Mouse (Mus musculus): ENCODE measurements at regions not wholly inside any gene's neighbourhood (a gene's known extent, or its start where the extent isn't known, plus 50 kb on each side); places are given as distances from the start of the nearest gene placed in this dataset.

GRCm38 (mm10) chr8:93662219-93662618, 126.6 kb upstream of the Ces5a start:
- TF ChIP-seq POLR2A (IDR thresholded peaks at IDR 0.05; ENCODE audit: insufficient read length, low read depth) (no peak), MAX (IDR thresholded peaks at IDR 0.05; ENCODE audit: low read depth) (no peak), TCF12 (IDR thresholded peaks at IDR 0.05; ENCODE audit: insufficient read depth, poor library complexity, severe bottlenecking) (no peak), E2F4 (IDR thresholded peaks at IDR 0.05; ENCODE audit: insufficient read depth) (no peak), REST (IDR thresholded peaks at IDR 0.05; ENCODE audit: insufficient read depth, insufficient read length) (no peak), SRF (IDR thresholded peaks at IDR 0.05; ENCODE audit: control insufficient read depth, insufficient read length, low read depth) (no peak), MYOD1 (IDR thresholded peaks at IDR 0.05; ENCODE audit: control insufficient read depth in 1 of 3, insufficient read length in 2 of 3, low read depth in 2 of 3) (no peak), POLR2AphosphoS2 (IDR thresholded peaks at IDR 0.05; ENCODE audit: insufficient read length, low read depth) (no peak), USF1 (IDR thresholded peaks at IDR 0.05; ENCODE audit: low read depth) (no peak)
- Histone ChIP-seq H3ac (ENCODE audit: control insufficient read depth, insufficient read length) (no peak overlapping the region), H3K4me3 (no peak overlapping the region), H3K27me3 (ENCODE audit: control insufficient read depth, insufficient read depth, insufficient read length) (no peaks in the 10 kb centered on the region), H3K79me2 (ENCODE audit: control insufficient read depth, insufficient read depth) (no peaks in the 10 kb centered on the region), H3K36me3 (ENCODE audit: control insufficient read depth, insufficient read depth) (no peaks in the 10 kb centered on the region), H3K4me2 (ENCODE audit: low read depth) (no peak overlapping the region)

DNA sequence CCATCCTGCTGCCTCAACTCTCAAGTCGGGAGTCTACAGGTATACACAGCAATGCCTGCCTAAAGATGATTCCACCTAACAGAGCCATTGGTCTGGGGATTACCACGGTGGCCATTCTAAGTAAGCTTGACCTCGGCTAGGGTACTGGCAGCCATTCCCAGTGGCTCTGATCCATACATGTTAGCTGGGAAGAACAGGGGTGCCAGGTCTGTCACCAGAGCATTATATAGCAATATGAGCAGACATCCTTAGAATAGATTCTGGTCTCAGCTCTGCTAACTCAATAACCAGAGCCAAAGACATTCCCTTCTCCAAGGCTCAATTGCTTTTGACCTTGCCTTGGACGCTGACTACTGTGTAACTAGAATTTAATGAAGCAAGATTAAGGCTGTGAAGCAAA, 128.2 kb upstream of the Ces5a start:
- H3K4me3 ChIP-seq = no peak overlapping the region
- H3K4me2 ChIP-seq (ENCODE audit: low read depth) = no peak overlapping the region
- no peaks in the 10 kb centered on the region for H3K27me3 ChIP-seq (ENCODE audit: control insufficient read depth, insufficient read depth, insufficient read length)
- H3K79me2 ChIP-seq (ENCODE audit: control insufficient read depth, insufficient read depth) = no peaks in the 10 kb centered on the region
- no peak for TF ChIP-seq E2F4 (IDR thresholded peaks at IDR 0.05; ENCODE audit: insufficient read depth)
- TF ChIP-seq MAX (IDR thresholded peaks at IDR 0.05; ENCODE audit: low read depth) = no peak
- no peak for TF ChIP-seq POLR2A (IDR thresholded peaks at IDR 0.05; ENCODE audit: insufficient read length, low read depth)
- no peaks in the 10 kb centered on the region for H3K36me3 ChIP-seq (ENCODE audit: control insufficient read depth, insufficient read depth)
- no peak overlapping the region for H3ac ChIP-seq (ENCODE audit: control insufficient read depth, insufficient read length)

DNA sequence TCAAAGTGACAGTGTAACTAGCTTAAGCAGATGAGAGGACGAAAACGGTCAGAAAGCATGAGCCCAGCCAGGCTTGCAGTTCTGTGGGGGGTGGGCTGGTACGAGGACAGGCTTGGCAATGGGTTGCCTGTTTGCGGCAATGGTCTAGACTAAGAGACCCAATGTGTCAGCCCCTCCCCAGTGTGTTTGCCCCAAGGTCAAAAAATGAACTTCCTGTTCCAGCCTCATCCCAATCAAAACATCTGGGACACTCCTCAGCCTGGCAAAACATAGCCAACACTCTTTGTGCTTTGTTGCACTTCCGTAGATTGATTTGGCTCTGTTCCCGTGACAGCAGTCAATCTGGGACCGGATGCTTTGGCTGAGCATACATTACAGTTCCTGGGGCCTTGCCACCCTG, 132.7 kb upstream of the Ces5a start:
- Histone ChIP-seq H3K79me2 (ENCODE audit: control insufficient read depth, insufficient read depth) (no peaks in the 10 kb centered on the region), H3ac (ENCODE audit: control insufficient read depth, insufficient read length) (no peak overlapping the region), H3K36me3 (ENCODE audit: control insufficient read depth, insufficient read depth) (no peaks in the 10 kb centered on the region), H3K27me3 (ENCODE audit: control insufficient read depth, insufficient read depth, insufficient read length) (no peaks in the 10 kb centered on the region), H3K4me3 (no peak overlapping the region), H3K4me2 (ENCODE audit: low read depth) (no peak overlapping the region)
- TF ChIP-seq USF1 (IDR thresholded peaks at IDR 0.05; ENCODE audit: low read depth) = no peak
- TF ChIP-seq TCF3 (IDR thresholded peaks at IDR 0.05; ENCODE audit: insufficient read length, low read depth) = no peak
- no peak for TF ChIP-seq CEBPB (IDR thresholded peaks at IDR 0.05; ENCODE audit: insufficient read depth, poor library complexity, severe bottlenecking)
- no peak for TF ChIP-seq POLR2A (IDR thresholded peaks at IDR 0.05; ENCODE audit: insufficient read length, low read depth)
- TF ChIP-seq MAX (IDR thresholded peaks at IDR 0.05; ENCODE audit: low read depth) = no peak
- no peak for TF ChIP-seq REST (IDR thresholded peaks at IDR 0.05; ENCODE audit: insufficient read depth, insufficient read length)
- TF ChIP-seq POLR2AphosphoS2 (IDR thresholded peaks at IDR 0.05; ENCODE audit: insufficient read length, low read depth) = no peak

DNA sequence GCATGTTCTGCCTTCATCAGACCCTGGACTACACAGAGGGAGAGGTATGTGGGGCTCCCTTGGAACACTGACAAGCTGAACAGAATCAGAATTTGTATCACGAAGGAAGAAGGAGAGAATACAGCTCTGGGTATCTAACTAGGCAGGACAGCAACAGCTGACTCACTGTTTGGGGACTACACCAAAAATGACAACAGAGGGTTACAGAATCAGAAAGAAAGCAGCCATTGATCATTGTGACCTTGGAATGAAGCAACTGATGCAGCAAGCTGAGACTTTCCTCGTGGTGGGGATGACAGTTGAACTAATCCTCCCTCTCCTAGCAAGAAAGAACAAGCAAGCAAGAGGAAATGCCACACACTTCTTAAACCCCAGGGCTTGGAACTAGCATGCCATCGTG, 135.0 kb upstream of the Gnao1 start:
- Histone ChIP-seq H3ac (ENCODE audit: control insufficient read depth, insufficient read length) (no peak overlapping the region), H3K79me2 (ENCODE audit: control insufficient read depth, insufficient read depth) (no peaks in the 10 kb centered on the region), H3K4me3 (no peak overlapping the region), H3K4me2 (ENCODE audit: low read depth) (no peak overlapping the region), H3K36me3 (ENCODE audit: control insufficient read depth, insufficient read depth) (no peaks in the 10 kb centered on the region), H3K27me3 (ENCODE audit: control insufficient read depth, insufficient read depth, insufficient read length) (no peaks in the 10 kb centered on the region)
- TF ChIP-seq CEBPB (IDR thresholded peaks at IDR 0.05; ENCODE audit: insufficient read depth, poor library complexity, severe bottlenecking) (no peak), MYOG (IDR thresholded peaks at IDR 0.05; ENCODE audit: control insufficient read depth in 1 of 3, insufficient read depth in 1 of 3, insufficient read length in 2 of 3, low read depth in 2 of 3) (no peak), E2F4 (IDR thresholded peaks at IDR 0.05; ENCODE audit: insufficient read depth) (no peak), MYOD1 (IDR thresholded peaks at IDR 0.05; ENCODE audit: control insufficient read depth in 1 of 3, insufficient read length in 2 of 3, low read depth in 2 of 3) (no peak), POLR2AphosphoS2 (IDR thresholded peaks at IDR 0.05; ENCODE audit: insufficient read length, low read depth) (no peak), POLR2A (IDR thresholded peaks at IDR 0.05; ENCODE audit: insufficient read length, low read depth) (no peak), TCF3 (IDR thresholded peaks at IDR 0.05; ENCODE audit: insufficient read length, low read depth) (no peak), USF1 (IDR thresholded peaks at IDR 0.05; ENCODE audit: low read depth) (no peak), MAX (IDR thresholded peaks at IDR 0.05; ENCODE audit: low read depth) (no peak), REST (IDR thresholded peaks at IDR 0.05; ENCODE audit: insufficient read depth, insufficient read length) (no peak), SRF (IDR thresholded peaks at IDR 0.05; ENCODE audit: control insufficient read depth, insufficient read length, low read depth) (no peak)

DNA sequence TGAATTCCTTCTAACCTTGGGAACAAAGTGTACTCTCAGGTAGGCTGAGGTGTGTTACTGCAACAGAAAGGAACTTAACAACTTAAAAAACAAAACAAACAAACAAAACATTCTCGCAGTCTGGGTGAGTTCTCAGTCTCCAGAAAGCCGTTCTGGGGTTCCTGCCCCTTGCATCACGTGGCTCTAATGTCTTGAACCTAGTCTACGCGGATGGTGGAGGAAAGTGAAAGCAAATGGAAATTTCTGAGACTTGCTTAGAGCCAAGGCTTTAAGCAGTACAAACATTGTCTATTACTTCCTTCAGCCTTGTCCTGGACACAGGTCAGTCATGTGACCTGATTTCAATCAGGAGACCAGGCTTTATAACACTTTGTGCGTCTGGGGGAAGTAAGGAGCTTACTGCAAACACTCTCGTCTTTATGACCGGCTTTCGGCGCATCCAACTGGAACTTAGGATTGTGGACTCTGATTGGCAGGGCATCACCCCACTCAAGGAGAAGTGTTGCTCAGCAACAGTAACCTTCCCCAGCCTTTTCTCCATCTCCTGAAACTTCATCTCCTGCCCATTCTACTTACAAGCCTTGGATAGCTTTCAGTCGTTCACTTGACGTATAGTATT, 125.9 kb upstream of the Gnao1 start:
- H3K79me2 ChIP-seq (ENCODE audit: control insufficient read depth, insufficient read depth) = no peaks in the 10 kb centered on the region
- no peak overlapping the region for H3ac ChIP-seq (ENCODE audit: control insufficient read depth, insufficient read length)
- H3K4me2 ChIP-seq (ENCODE audit: low read depth) = no peak overlapping the region
- peak; percentile 1 for TF ChIP-seq USF1 (IDR thresholded peaks at IDR 0.05; ENCODE audit: low read depth)
- TF ChIP-seq TCF12 (IDR thresholded peaks at IDR 0.05; ENCODE audit: insufficient read depth, poor library complexity, severe bottlenecking) = no peak
- no peaks in the 10 kb centered on the region for H3K27me3 ChIP-seq (ENCODE audit: control insufficient read depth, insufficient read depth, insufficient read length)
- H3K36me3 ChIP-seq (ENCODE audit: control insufficient read depth, insufficient read depth) = no peaks in the 10 kb centered on the region
- H3K4me3 ChIP-seq = no peak overlapping the region

Measured in myocyte (in vitro differentiated cells).